Mouse (Mus musculus) splenic B cell, adult 2 months (primary cell): ENCODE data around the gene Ldhc.
A peak's percentile ranks its signal among the peaks of the same experiment; 100 is the strongest.

Experiments used
- DNase-seq: peaks from one replicate; pipeline ENCODE4 v3.0.0-alpha.2; 2011; ENCODE audit warnings: low read depth, low spot score
- H3K27me3 ChIP-seq: 2 replicates; pipeline ENCODE4 v1.6.1; 2012; ENCODE audit warnings: mild to moderate bottlenecking, low read length, moderate library complexity, mixed read lengths; ENCODE audit not compliant: control insufficient read depth, poor library complexity, insufficient read depth, severe bottlenecking
- H3K36me3 ChIP-seq: 2 replicates; pipeline ENCODE4 v1.6.1; 2012; ENCODE audit warnings: mild to moderate bottlenecking, low read length, moderate library complexity, mixed read lengths; ENCODE audit not compliant: control insufficient read depth, poor library complexity, insufficient read depth, severe bottlenecking

Ldhc gene

DNA sequence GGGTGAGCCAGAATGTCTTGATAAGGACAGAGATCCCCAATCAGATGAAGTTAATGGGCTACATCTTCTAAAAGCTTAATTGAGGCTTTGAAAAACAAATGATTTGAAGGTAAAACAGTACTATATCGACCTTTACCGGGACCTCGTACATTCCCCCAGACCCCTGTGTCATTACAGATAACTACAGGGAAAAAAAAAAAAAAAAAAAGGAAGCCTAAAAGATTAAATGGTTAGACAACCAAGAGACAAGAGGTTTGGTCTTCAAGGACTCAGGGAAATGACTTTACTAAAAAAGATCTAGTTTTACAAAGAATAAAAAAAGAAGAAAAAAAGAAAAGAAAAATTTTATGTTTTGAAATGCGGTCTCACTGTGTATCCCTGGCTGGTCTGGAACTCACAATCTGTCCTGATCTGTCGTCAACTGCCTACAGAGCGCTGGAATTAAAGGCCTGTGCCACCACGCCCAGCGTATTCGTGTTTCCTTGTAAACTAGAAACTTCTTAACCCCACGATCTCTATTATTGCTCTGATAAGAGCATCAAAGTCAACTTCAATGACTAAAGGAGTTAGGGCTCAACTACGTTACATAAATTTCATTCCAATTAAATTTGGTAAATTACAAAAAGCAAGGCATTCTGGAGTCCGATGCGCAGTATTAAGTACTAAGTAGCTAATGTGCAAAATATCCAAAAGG is 57.8 kb downstream of the Ldhc start:
- H3K36me3 ChIP-seq: no peaks in the 10 kb centered on the region; the same call in 1 of the 2 replicates
- DNase-seq: peak; percentile 2
- no peaks in the 10 kb centered on the region for H3K27me3 ChIP-seq

DNA sequence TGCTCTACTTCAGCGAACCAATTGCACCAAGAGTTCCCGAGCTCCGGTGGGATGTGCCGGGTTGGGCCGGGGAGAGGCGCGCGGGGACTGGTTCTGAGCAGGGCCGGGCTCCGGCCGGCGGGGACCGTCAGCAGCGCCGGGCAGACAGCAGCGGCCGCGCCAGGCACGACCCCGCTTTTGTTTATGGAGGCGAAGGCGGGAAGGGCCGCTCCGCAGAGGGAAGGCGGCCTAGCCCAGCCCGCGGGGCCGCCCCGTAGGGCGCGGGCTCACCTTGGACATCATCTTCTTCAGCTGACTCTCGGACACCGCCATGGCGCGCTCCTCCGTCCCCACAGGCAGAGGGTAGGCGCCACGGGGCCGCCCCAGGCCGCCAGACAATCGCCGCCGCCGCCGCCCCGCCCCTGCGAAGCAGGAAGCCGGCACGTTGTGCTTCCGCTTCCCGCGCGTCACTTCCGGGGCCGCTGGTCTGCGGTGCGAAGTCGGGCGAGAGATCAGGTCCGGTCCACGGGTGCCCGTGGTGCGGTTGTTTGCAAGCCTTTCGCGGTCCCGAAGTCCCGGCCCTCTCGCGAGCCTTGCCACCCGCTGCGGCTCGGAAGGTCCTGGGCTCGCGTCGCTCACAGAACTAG is 58.7 kb downstream of the Ldhc start, which contains the start of gene Tsg101:
Gene Tsg101, minus strand, starts transcription at position 419 of the 626 bp plus-strand sequence.
- H3K36me3 ChIP-seq: no peaks in the 10 kb centered on the region; the same call in 1 of the 2 replicates
- peak; percentile 91 for DNase-seq
- no peaks in the 10 kb centered on the region for H3K27me3 ChIP-seq

DNA sequence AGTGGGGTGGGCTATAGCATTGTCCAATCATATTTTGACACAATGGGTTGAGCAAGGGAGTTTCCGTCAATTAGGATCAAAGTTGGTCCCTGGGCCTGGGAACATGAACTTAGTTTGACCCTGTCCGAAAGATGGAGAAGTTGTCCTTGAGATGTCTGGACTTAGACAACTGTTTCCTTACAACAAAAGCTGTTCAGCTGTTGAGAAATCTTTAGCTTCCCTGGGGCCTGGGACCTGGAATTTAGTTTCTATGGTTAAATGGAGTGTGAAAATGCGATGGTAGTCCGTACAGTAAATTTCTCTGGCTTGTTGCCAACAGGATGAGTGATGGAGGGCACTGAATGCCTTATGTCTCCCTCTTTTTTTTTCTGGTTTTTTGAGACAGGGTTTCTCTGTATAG is 61.1 kb downstream of the Ldhc start:
- no peaks in the 10 kb centered on the region for H3K27me3 ChIP-seq
- H3K36me3 ChIP-seq: no peaks in the 10 kb centered on the region
- no peak for DNase-seq
